Mouse (Mus musculus): ENCODE measurements at regions not wholly inside any gene's neighbourhood (a gene's known extent, or its start where the extent isn't known, plus 50 kb on each side); places are given as distances from the start of the nearest gene placed in this dataset.

- in situ Hi-C loops (cut with MboI; ENCODE audit: low pct_unique_long_range_greater_than_20kb in 1 of 2, low sequenced_read_pairs in 2 of 2, unreplicated experiment in 1 of 2), result no loop called here
Measured at GRCm38 (mm10) chr6:59556668-59557310, 130.7 kb upstream of the Gprin3 start.

GRCm38 (mm10) chr6:59537025-59537424, 110.9 kb upstream of the Gprin3 start:
- in situ Hi-C loops (cut with MboI; ENCODE audit: low pct_unique_long_range_greater_than_20kb in 1 of 2, low sequenced_read_pairs in 2 of 2, unreplicated experiment in 1 of 2), result no loop called here

GRCm38 (mm10) chr6:59524940-59525265, 98.8 kb upstream of the Gprin3 start:
- in situ Hi-C loops (cut with MboI; ENCODE audit: low pct_unique_long_range_greater_than_20kb in 1 of 2, low sequenced_read_pairs in 2 of 2, unreplicated experiment in 1 of 2), result no loop called here

- in situ Hi-C loops (cut with MboI; ENCODE audit: low pct_unique_long_range_greater_than_20kb in 1 of 2, low sequenced_read_pairs in 2 of 2, unreplicated experiment in 1 of 2), result no loop called here
Measured at GRCm38 (mm10) chr6:59524095-59524939, 98.2 kb upstream of the Gprin3 start.

GRCm38 (mm10) chr6:59522960-59523359, 96.9 kb upstream of the Gprin3 start:
- in situ Hi-C loops (cut with MboI; ENCODE audit: low pct_unique_long_range_greater_than_20kb in 1 of 2, low sequenced_read_pairs in 2 of 2, unreplicated experiment in 1 of 2), result no loop called here

- in situ Hi-C loops (cut with MboI; ENCODE audit: low pct_unique_long_range_greater_than_20kb in 1 of 2, low sequenced_read_pairs in 2 of 2, unreplicated experiment in 1 of 2), result no loop called here
Measured at GRCm38 (mm10) chr6:59500818-59501217, 74.7 kb upstream of the Gprin3 start.

GRCm38 (mm10) chr6:59498800-59499199, 72.7 kb upstream of the Gprin3 start:
- in situ Hi-C loops (cut with MboI; ENCODE audit: low pct_unique_long_range_greater_than_20kb in 1 of 2, low sequenced_read_pairs in 2 of 2, unreplicated experiment in 1 of 2), result no loop called here

- in situ Hi-C loops (cut with MboI; ENCODE audit: low pct_unique_long_range_greater_than_20kb in 1 of 2, low sequenced_read_pairs in 2 of 2, unreplicated experiment in 1 of 2), result no loop called here
Measured at GRCm38 (mm10) chr6:59498079-59498478, 72.0 kb upstream of the Gprin3 start.

GRCm38 (mm10) chr6:59489001-59489575, 63.0 kb upstream of the Gprin3 start:
- in situ Hi-C loops (cut with MboI; ENCODE audit: low pct_unique_long_range_greater_than_20kb in 1 of 2, low sequenced_read_pairs in 2 of 2, unreplicated experiment in 1 of 2), result loop anchor here (5.0 to 10.0 kb wide), 2 partner anchors 234 to 237 kb away; no protein-coding TSS in a partner anchor

- in situ Hi-C loops (cut with MboI; ENCODE audit: low pct_unique_long_range_greater_than_20kb in 1 of 2, low sequenced_read_pairs in 2 of 2, unreplicated experiment in 1 of 2), result loop anchor here (5.0 to 10.0 kb wide), 2 partner anchors 234 to 236 kb away; no protein-coding TSS in a partner anchor
Measured at GRCm38 (mm10) chr6:59488386-59488785, 62.3 kb upstream of the Gprin3 start.

- in situ Hi-C loops (cut with MboI; ENCODE audit: low pct_unique_long_range_greater_than_20kb in 1 of 2, low sequenced_read_pairs in 2 of 2, unreplicated experiment in 1 of 2), result loop anchor here in 1 of 2 experiments (10.0 kb wide), 1 partner anchor 229 kb away; no protein-coding TSS in a partner anchor
Measured at GRCm38 (mm10) chr6:59484004-59484403, 57.9 kb upstream of the Gprin3 start.

- in situ Hi-C loops (cut with MboI; ENCODE audit: low pct_unique_long_range_greater_than_20kb in 1 of 2, low sequenced_read_pairs in 2 of 2, unreplicated experiment in 1 of 2), result loop anchor here in 1 of 2 experiments (10.0 kb wide), 1 partner anchor 229 kb away; no protein-coding TSS in a partner anchor
Measured at GRCm38 (mm10) chr6:59483587-59483986, 57.5 kb upstream of the Gprin3 start.

Measured in mouse embryonic stem cell (cell line).